Mouse (Mus musculus) brain, adult 2 months (tissue): ENCODE data around the gene Atic.

Experiments used
- DNase-seq: peaks from one replicate; pipeline ENCODE4 v3.0.0; 2011; ENCODE audit warnings: low read depth, low spot score

Atic gene

DNA sequence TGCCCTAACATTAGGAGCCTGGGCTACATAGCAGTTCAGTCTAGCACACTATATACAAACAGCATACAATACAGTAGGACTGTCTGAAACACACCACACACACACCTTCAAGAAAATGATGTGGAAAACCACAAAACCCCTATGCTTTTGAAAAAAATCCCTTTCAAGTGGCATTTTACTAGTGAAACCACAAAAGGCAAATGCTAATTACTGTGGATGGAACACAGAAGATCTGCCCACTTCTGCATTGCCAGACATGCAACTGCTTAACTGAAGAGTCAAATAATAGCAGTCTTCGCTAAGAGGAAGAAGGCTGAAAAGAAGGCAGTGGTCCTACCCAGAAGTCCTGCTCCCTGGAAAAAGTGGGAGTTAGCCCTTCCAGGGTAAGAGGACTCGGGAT lies 37.3 kb downstream of the Atic start:
- DNase-seq, result no peak

DNA sequence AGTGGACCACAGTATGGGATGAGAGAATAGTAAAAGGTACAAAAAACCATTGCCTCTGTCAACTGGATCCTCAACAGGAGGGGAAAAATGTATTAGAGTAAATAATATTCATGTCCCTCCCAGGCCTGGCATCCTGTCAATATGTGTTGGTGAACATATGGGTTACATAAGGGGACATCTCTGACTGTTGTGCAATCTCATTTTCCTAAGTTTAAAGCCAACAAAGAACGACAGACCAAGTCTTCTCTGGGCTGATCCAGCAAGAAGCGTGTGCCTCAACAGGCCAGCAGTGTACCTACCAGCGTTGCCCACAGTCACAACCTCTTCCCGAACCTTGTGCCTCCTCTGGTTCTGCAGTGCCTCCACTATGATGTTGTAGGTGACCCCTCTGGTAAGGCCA lies 38.4 kb downstream of the Atic start:
- DNase-seq, result no peak

DNA sequence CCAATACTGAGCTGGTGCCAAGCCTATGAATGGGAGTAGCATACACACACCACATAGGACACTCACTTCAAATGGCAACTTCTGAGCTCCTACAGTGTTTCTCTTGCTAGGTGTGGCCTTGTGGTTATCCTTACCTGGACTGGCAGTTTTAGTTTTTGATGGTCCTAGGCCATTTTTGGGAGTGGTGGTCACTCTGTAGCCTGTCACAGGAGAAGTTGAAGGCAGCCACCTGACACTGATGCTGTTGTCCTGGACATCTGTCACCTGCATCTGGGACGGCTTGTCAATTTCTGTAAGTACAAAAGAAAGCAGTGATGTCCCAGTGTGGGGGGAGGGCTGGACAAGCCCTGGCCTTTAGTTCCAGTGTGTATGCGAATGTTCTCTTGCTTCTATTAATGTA lies 48.8 kb downstream of the Atic start:
- DNase-seq, result no peak

DNA sequence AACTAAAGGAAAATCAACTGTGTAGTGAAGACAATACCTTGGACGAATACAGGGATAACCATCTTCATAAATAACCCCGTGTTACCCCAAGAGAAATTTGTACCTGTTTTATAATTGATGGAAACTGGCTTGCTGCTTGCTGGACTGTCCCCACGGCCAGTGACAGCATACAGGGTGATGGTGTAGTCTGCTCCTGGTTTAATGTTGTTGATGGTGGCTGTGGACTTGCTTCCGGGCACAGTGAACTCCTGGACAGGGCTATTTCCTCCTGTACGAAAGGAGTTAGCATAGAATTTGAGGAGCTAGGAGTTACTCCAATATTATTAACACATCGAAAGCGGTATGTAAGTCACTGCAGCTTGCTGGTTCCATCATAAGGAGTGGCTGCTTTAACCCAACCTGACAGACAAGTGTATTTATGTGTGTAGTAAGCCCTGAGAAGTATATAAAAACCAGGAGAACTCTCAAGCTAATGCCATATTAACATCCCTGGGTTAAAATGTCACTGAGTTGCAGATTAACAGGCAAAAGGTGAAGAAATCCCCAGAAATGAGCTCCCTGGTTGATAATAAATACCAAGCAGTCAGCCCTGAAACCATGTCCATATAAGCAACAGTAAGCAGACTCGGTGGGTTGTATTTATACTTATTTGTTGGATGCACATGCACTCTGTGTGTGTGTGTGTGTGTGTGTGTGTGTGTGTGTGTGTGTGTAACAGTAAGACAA lies 49.8 kb downstream of the Atic start:
- DNase-seq, result no peak

DNA sequence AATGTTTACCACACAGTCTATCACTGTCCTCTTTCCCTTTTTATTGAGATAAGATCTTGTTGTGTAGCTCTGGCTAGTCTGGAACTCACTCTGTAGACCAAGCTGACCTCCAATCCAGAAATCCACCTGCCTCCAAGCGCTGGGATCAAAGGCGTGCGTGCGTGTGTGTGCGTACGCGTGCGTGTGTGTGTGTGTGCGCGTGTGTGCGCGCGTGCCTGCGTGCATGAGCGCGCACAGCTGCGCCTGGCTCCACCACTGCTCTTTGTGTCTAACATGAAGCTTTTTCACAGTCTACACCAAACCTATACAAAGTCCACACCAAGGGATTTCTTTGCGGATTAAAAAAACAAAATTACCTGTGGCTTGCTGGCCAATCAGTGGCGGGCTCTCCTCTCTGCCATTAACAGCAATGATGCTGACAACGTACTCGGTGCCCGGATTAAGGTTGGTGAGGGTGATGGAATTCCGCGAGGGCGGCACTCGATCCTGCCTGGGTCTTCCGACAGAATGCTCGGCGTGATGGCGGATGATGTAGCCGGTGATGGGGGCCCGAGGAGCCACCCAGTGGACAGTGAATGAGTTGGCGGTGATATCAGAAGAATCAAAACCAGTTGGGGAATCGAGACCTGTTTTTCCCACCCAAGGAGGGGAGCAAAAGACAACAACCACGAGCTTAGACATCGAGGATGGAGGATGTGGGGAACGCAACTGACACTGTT lies 52.3 kb downstream of the Atic start:
- DNase-seq, result no peak

DNA sequence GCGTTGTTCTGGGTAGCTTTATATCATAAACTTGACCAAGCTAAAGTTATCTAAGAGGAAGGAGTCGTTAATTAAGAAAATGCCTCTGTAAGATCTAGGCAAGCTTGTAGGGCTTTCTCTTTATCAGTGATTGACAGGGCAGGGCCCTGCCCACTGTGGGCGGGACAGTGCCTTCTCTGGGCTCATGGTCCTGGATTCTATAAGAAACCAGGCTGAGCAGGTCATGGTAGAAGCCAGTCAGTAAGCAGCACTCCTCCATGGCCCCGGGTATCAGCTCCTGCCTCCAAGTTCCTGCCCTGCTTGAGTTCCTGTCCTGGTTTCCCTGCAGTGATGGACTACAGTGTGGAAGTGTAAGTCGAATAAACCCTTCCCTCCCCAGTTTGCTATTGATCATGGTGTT lies 53.0 kb downstream of the Atic start:
- DNase-seq, result no peak

DNA sequence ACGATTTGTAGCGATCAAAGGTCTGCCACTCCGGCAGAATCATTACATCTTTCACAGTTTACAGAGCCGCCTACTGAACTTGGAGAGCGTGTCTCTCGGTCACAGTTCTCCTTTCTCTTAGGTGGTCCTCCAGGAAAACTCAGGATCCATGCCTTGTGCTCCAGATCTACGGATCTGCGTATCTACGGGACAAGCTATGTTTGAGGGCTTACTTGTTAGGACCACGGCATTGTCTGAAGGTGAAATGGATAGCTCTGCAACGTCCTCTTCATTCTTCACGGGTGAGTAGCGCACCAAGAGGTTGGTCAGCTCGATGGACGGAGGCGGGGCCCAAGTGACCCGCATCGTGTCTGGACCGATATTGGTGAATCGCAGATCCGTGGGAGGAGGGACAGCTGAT lies 55.3 kb downstream of the Atic start:
- no peak for DNase-seq

DNA sequence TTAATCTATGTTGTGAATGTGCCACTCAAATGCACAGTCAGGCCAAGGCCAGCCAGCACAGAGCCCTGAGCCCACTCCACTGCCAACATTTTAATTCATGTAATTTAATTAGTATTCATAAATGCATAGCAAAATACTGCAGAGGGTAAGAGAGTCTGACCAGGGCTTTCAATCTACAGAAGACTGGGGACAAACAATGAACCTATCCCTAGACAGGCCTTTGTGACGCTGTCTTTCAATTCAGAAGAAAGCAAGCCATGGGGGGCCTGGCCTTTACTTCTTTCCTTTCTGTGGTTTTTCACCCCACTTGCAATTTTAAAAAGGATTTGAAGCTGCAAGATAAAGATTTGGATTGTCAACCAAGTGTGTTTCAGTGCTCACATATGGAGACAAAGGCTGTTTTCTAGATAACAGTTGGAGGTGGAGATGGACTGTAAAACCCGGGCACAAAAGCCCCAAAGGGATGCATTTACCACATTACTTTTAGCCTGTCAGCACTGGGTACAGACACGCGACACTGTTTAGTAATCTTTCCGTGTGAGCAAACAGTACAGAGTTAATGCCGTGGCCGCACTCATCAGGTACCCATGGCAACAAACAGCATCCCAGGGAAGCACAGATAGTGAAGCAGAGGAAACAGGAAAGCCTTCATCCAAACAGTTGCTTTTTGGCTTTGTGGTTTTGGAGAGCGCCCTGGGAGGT lies 57.7 kb downstream of the Atic start:
- DNase-seq, result peak; percentile 21

DNA sequence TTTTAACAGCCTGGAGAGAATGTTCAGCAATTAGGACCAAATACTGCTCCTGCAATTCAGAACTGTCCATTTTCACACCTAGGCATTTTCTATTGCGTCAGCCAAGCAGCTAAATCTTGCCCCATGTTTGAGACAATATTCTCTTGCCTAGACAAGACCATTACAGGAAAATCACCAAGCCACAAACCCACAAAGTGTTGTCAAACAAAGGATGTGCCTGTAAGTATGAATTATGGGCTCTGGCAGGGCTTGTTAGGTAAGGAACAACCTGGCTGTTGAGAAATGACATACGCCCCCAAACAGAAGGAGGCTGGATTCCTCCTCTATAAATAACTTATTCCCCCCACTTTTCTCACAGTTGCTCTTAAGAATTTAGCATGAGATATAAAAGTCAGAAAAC lies 64.6 kb downstream of the Atic start:
- DNase-seq, result peak; percentile 7

DNA sequence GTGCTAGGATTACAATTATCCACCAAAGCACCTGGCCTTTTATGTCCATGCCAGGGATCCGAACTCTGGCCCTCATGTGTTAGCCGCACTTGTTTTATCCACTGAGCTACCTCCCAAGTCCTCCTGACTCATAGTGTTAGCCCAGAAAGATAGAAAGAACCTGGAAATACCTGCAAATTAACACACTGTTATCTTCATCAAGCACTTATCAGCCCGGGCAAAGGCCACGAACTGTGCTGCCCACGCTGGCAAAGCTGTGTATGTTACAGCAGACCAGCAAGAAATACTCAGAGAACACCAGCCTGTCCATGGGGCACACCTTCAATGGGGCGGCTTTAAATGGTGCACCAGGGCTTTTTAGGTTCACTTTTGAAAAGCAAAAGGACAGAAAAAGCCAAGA lies 66.7 kb downstream of the Atic start:
- no peak for DNase-seq
